Mouse (Mus musculus) megakaryocyte, embryonic 14.5 days (primary cell): ENCODE data around the gene Vgll4.

ENCODE experiments used
- FLI1 ChIP-seq: IDR thresholded peaks from 2 replicates; pipeline ENCODE4 v1.6.1; 2012; ENCODE audit warnings: low read length, inconsistent platforms, mixed read lengths
- GATA1 ChIP-seq: IDR thresholded peaks from 3 replicates; pipeline ENCODE4 v1.6.1; 2012; ENCODE audit warnings: mixed read lengths, low read length, inconsistent platforms, borderline replicate concordance

DNA sequence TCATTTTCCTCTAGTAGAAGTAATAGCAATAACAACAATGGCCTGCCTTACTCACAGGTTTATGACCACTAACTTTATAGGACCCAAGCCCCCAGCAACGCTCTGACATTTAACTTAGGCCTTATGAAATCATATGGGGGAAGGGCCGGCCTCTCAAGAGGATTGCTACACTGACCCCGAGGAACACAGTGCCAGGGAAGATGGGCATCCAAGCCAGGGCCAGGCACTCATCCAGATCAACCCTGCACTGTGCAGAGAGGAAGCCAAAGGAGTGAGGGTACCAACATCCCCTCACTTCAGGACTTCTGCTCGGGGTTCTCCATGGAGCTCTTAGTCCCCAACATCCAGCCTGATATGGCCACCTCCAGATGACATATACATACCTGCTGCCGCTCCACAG, 106.3 kb downstream of the Vgll4 start:
- TF ChIP-seq GATA1 (no peak), FLI1 (no peak)
